Mouse (Mus musculus): ENCODE data around the gene Uts2b. TPM values are rescaled to one million over a fixed set of nuclear protein-coding genes. Genes with fewer than 3 reads are reported as not detected.

The Uts2b gene
- not detected in 2 replicates for polyA plus RNA-seq (2012; rRNA removed)

GRCm38 (mm10) chr16:27370191-27370590 lies at the start of gene Uts2b:
Gene Uts2b (minus strand): TSS chr16:27370239.
- DNase-seq (ENCODE audit: low read depth) = no peak

GRCm38 (mm10) chr16:27417632-27418031 lies 47.6 kb upstream of the Uts2b start:
- no peak for DNase-seq (ENCODE audit: low read depth)

GRCm38 (mm10) chr16:27416937-27417584 lies 47.0 kb upstream of the Uts2b start:
- DNase-seq (ENCODE audit: low read depth) = no peak

GRCm38 (mm10) chr16:27404107-27404506 lies 34.1 kb upstream of the Uts2b start:
- DNase-seq (ENCODE audit: low read depth) = no peak

- DNase-seq (ENCODE audit: low read depth) = no peak
Measured at GRCm38 (mm10) chr16:27401579-27401978, 31.5 kb upstream of the Uts2b start.

- DNase-seq (ENCODE audit: low read depth) = no peak
Measured at GRCm38 (mm10) chr16:27399719-27400253, 29.7 kb upstream of the Uts2b start.

- DNase-seq (ENCODE audit: low read depth) = no peak
Measured at GRCm38 (mm10) chr16:27399026-27399718, 29.1 kb upstream of the Uts2b start.

GRCm38 (mm10) chr16:27396951-27397350 lies 26.9 kb upstream of the Uts2b start:
- DNase-seq (ENCODE audit: low read depth) = no peak

- DNase-seq (ENCODE audit: low read depth) = no peak
Measured at GRCm38 (mm10) chr16:27395251-27396037, 25.4 kb upstream of the Uts2b start.

GRCm38 (mm10) chr16:27391845-27392244 lies 21.8 kb upstream of the Uts2b start:
- no peak for DNase-seq (ENCODE audit: low read depth)

- DNase-seq (ENCODE audit: low read depth) = no peak
Measured at GRCm38 (mm10) chr16:27390306-27390705, 20.3 kb upstream of the Uts2b start.

GRCm38 (mm10) chr16:27389534-27390282 lies 19.7 kb upstream of the Uts2b start:
- peak; percentile 71 for DNase-seq (ENCODE audit: low read depth)

GRCm38 (mm10) chr16:27388761-27389451 lies 18.9 kb upstream of the Uts2b start, which contains the start of gene Ccdc50:
Gene Ccdc50 (plus strand): TSS chr16:27388869.
- DNase-seq (ENCODE audit: low read depth) = no peak

GRCm38 (mm10) chr16:27387634-27388611 lies 17.9 kb upstream of the Uts2b start:
- DNase-seq (ENCODE audit: low read depth) = no peak

GRCm38 (mm10) chr16:27386850-27387407 lies 16.9 kb upstream of the Uts2b start:
- DNase-seq (ENCODE audit: low read depth) = no peak

GRCm38 (mm10) chr16:27385649-27386048 lies 15.6 kb upstream of the Uts2b start:
- DNase-seq (ENCODE audit: low read depth) = no peak

GRCm38 (mm10) chr16:27384893-27385603 lies 15.0 kb upstream of the Uts2b start:
- DNase-seq (ENCODE audit: low read depth) = no peak

GRCm38 (mm10) chr16:27382217-27382616 lies 12.2 kb upstream of the Uts2b start:
- no peak for DNase-seq (ENCODE audit: low read depth)

GRCm38 (mm10) chr16:27376556-27376955 lies 6.5 kb upstream of the Uts2b start:
- no peak for DNase-seq (ENCODE audit: low read depth)

All from gonadal fat pad, adult 2 months (tissue).